Mouse (Mus musculus) liver, postnatal 0 days (tissue): ENCODE measurements around the gene Klf12. TPM values are rescaled to one million over a fixed set of nuclear protein-coding genes. Genes with fewer than 3 reads are reported as not detected.
A peak's percentile ranks its signal among the peaks of the same experiment; 100 is the strongest.

Experiments used
- ATAC-seq: fragments of 200-750 bp; cut with Nextera tagmentation; 2 replicates; pipeline ENCODE4 v1.8.0; 2017; ENCODE audit warnings: mild to moderate bottlenecking, moderate library complexity
- DNase-seq: peaks from one replicate; pipeline ENCODE4 v3.0.0-alpha.2; 2016
- H3K27ac ChIP-seq: fragments of 300-500 bp; sonication (generic); 2 replicates; pipeline ENCODE4 v1.5.1; 2014; ENCODE audit warnings: antibody characterized with exemption, moderate library complexity, mild to moderate bottlenecking, low read depth
- H3K27me3 ChIP-seq: fragments of 300-500 bp; sonication (generic); 2 replicates; pipeline ENCODE4 v1.6.1; 2014; ENCODE audit warnings: low read length, control low read depth, mixed read lengths; ENCODE audit not compliant: insufficient read depth
- H3K36me3 ChIP-seq: fragments of 300-500 bp; sonication (generic); replicated peaks from 2 replicates; pipeline ENCODE4 v1.6.1; 2014; ENCODE audit warnings: mild to moderate bottlenecking, control low read depth, low read length, moderate library complexity, mixed read lengths; ENCODE audit not compliant: insufficient read depth
- H3K4me1 ChIP-seq: fragments of 300-500 bp; sonication (generic); 2 replicates; pipeline ENCODE4 v1.6.1; 2014; ENCODE audit warnings: antibody characterized with exemption, mild to moderate bottlenecking, control low read depth; ENCODE audit not compliant: insufficient read depth
- H3K4me2 ChIP-seq: fragments of 300-500 bp; sonication (generic); 2 replicates; pipeline ENCODE4 v1.6.1; 2014; ENCODE audit warnings: low read depth, mild to moderate bottlenecking, low read length, moderate library complexity, mixed read lengths
- H3K4me3 ChIP-seq: fragments of 300-500 bp; sonication (generic); 2 replicates; pipeline ENCODE4 v1.5.1; 2014; ENCODE audit warnings: low read depth, low read length
- H3K9ac ChIP-seq: fragments of 300-500 bp; sonication (generic); replicated peaks from 2 replicates; pipeline ENCODE4 v1.6.1; 2014; ENCODE audit warnings: mild to moderate bottlenecking, moderate library complexity
- H3K9me3 ChIP-seq: fragments of 300-500 bp; sonication (generic); 2 replicates; pipeline ENCODE4 v1.6.1; 2016; ENCODE audit warnings: mild to moderate bottlenecking, control low read depth, low read length, mixed read lengths
- CTCF ChIP-seq: sonication (generic); IDR thresholded peaks from 2 replicates; pipeline ENCODE4 v1.5.1; 2016; ENCODE audit warnings: antibody characterized with exemption, low read depth
- EP300 ChIP-seq: IDR thresholded peaks from 2 replicates; pipeline ENCODE4 v1.6.1; 2016; ENCODE audit warnings: antibody characterized with exemption, low read depth, mild to moderate bottlenecking
- WGBS: fragments of 180-500 bp; shearing (Covaris S2); extraction: QIAGEN DNeasy Blood & Tissue Kit; methylation state at CpG from one replicate; pipeline ENCODE4 v1.1.7; 2014; ENCODE audit not compliant: insufficient replicate concordance; 5-methylcytosine and 5-hydroxymethylcytosine counted together
- polyA plus RNA-seq: library from polyadenylated mRNA; unstranded; fragments of >200 nt; fragmentation: Nextera tagmentation; extraction: Ambion mirVana; gene quantifications from 2 replicates; pipeline ENCODE4 v1.2.1, GENCODE M21; 2015

Klf12 gene
- polyA plus RNA-seq, 1 experiment from 2014 or later: 5.2 TPM

- Histone ChIP-seq H3K27me3 (no peaks in the 10 kb centered on the region), H3K4me1 (no peaks in the 10 kb centered on the region), H3K9ac (no peak overlapping the region), H3K36me3 (0 out of 2 replicates have a peak, but pooled peaks cover 2% of the 10 kb centered on the region), H3K4me3 (no peak overlapping the region), H3K27ac (no peak overlapping the region), H3K4me2 (no peak overlapping the region), H3K9me3 (no peaks in the 10 kb centered on the region)
- WGBS: 84% methylated on average over 3 of the region's 3 CpGs
- TF ChIP-seq EP300 (no peak), CTCF (no peak)
- ATAC-seq (no peak), DNase-seq (no peak)
Measured at GRCm38 (mm10) chr14:99900902-99901301, 383.6 kb downstream of the Klf12 start.

GRCm38 (mm10) chr14:99898861-99899260, 385.6 kb downstream of the Klf12 start:
- H3K4me1 ChIP-seq: no peaks in the 10 kb centered on the region
- no peak for ATAC-seq
- 0 out of 2 replicates have a peak, but pooled peaks cover 2% of the 10 kb centered on the region for H3K36me3 ChIP-seq
- H3K4me2 ChIP-seq: no peak overlapping the region
- no peak for DNase-seq
- H3K4me3 ChIP-seq: no peak overlapping the region
- no peak overlapping the region for H3K9ac ChIP-seq
- H3K9me3 ChIP-seq: no peaks in the 10 kb centered on the region
- no peak overlapping the region for H3K27ac ChIP-seq
- TF ChIP-seq EP300 (no peak), CTCF (no peak)
- WGBS: 76% methylated on average over 3 of the region's 3 CpGs
- no peaks in the 10 kb centered on the region for H3K27me3 ChIP-seq

- 17% methylated on average over 7 of the region's 7 CpGs for WGBS
- peak; percentile 46 for DNase-seq
- ATAC-seq: no peak
Measured at GRCm38 (mm10) chr14:99894708-99895383, 389.6 kb downstream of the Klf12 start.

GRCm38 (mm10) chr14:99894062-99894461, 390.4 kb downstream of the Klf12 start:
- no peak for TF ChIP-seq EP300
- no peak overlapping the region for H3K4me2 ChIP-seq

More at GRCm38 (mm10) chr14:99894708-99895383, 389.6 kb downstream of the Klf12 start:
- Histone ChIP-seq H3K9me3 (no peaks in the 10 kb centered on the region), H3K27me3 (no peaks in the 10 kb centered on the region), H3K36me3 (0 out of 2 replicates have a peak, but pooled peaks cover 2% of the 10 kb centered on the region), H3K27ac (no peak overlapping the region), H3K4me1 (no peaks in the 10 kb centered on the region), H3K9ac (no peak overlapping the region), H3K4me2 (no peak overlapping the region), H3K4me3 (no peak overlapping the region)
- TF ChIP-seq EP300: no peak
- peak; percentile 90 for TF ChIP-seq CTCF

GRCm38 (mm10) chr14:99886503-99886902, 398.0 kb downstream of the Klf12 start:
- H3K9me3 ChIP-seq: no peaks in the 10 kb centered on the region
- H3K27ac ChIP-seq: no peak overlapping the region
- TF ChIP-seq EP300: no peak
- no peak for TF ChIP-seq CTCF
- no peak overlapping the region for H3K4me3 ChIP-seq
- no peaks in the 10 kb centered on the region for H3K27me3 ChIP-seq
- ATAC-seq (no peak), DNase-seq (no peak)
- H3K36me3 ChIP-seq: no peaks in the 10 kb centered on the region
- H3K9ac ChIP-seq: no peak overlapping the region
- no peaks in the 10 kb centered on the region for H3K4me1 ChIP-seq
- H3K4me2 ChIP-seq: no peak overlapping the region
- WGBS: 79% methylated on average over 2 of the region's 2 CpGs

More at GRCm38 (mm10) chr14:99894062-99894461, 390.4 kb downstream of the Klf12 start:
- Histone ChIP-seq H3K4me1 (no peaks in the 10 kb centered on the region), H3K9ac (no peak overlapping the region), H3K36me3 (0 out of 2 replicates have a peak, but pooled peaks cover 2% of the 10 kb centered on the region), H3K9me3 (no peaks in the 10 kb centered on the region), H3K27me3 (no peaks in the 10 kb centered on the region), H3K4me3 (no peak overlapping the region), H3K27ac (no peak overlapping the region)
- no peak for ATAC-seq
- DNase-seq: no peak
- WGBS: 82% methylated on average over 14 of the region's 14 CpGs

GRCm38 (mm10) chr14:99885562-99885961, 398.9 kb downstream of the Klf12 start:
- no peak for ATAC-seq
- TF ChIP-seq EP300 (no peak), CTCF (no peak)
- H3K27ac ChIP-seq: no peak overlapping the region

GRCm38 (mm10) chr14:99885128-99885527, 399.4 kb downstream of the Klf12 start:
- no peak overlapping the region for H3K4me2 ChIP-seq
- no peak overlapping the region for H3K9ac ChIP-seq
- no peaks in the 10 kb centered on the region for H3K9me3 ChIP-seq
- H3K4me1 ChIP-seq: no peaks in the 10 kb centered on the region
- TF ChIP-seq EP300 (no peak), CTCF (no peak)
- no peak overlapping the region for H3K27ac ChIP-seq
- H3K36me3 ChIP-seq: no peaks in the 10 kb centered on the region
- WGBS: 64% methylated on average over 4 of the region's 4 CpGs
- ATAC-seq: no peak
- H3K27me3 ChIP-seq: no peaks in the 10 kb centered on the region
- no peak overlapping the region for H3K4me3 ChIP-seq
- DNase-seq: no peak

More at GRCm38 (mm10) chr14:99885562-99885961, 398.9 kb downstream of the Klf12 start:
- 64% methylated on average over 2 of the region's 2 CpGs for WGBS
- Histone ChIP-seq H3K4me3 (no peak overlapping the region), H3K9me3 (no peaks in the 10 kb centered on the region), H3K36me3 (no peaks in the 10 kb centered on the region), H3K9ac (no peak overlapping the region), H3K4me2 (no peak overlapping the region), H3K27me3 (no peaks in the 10 kb centered on the region), H3K4me1 (no peaks in the 10 kb centered on the region)
- DNase-seq: no peak
